Mouse (Mus musculus): Measurements from ENCODE around the gene Lasp1. TPM values are rescaled to one million over a fixed set of nuclear protein-coding genes. Genes with fewer than 3 reads are reported as not detected.

Gene Lasp1
- total and polyA plus RNA-seq, 2 experiments from 2014 or later = 152 to 153 TPM

DNA sequence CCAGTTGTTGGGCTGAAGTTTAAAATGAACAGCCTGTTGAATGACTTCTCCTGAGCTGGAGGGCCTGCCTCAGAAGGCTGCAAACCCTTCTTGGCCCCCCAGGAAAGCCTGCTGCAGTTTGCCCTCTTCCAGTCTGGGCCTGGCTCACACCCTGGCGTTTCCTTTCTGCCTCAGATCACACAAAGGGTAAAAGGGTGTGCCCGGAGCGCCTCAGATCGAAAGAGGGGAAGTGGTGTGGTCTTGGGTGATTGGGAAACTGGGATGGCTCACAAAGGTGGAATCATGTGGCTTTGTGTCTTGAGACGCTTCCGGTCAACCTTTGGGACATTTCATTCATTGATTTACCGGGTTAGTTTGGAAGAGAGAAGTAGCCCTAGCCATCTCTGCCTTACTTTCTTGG lies 27.6 kb downstream of the Lasp1 start:
- ATAC-seq (no peak), DNase-seq (no peak)
- no peaks in the 10 kb centered on the region for H3K4me1 ChIP-seq (ENCODE audit: insufficient read depth)
- H3K9me3 ChIP-seq (ENCODE audit: low read length) = no peaks in the 10 kb centered on the region
- H3K4me2 ChIP-seq (ENCODE audit: low read depth) = no peak overlapping the region
- H3K27me3 ChIP-seq (ENCODE audit: insufficient read depth, low read length) = no peaks in the 10 kb centered on the region
- WGBS = 74% methylated on average over 7 of the region's 7 CpGs
- H3K27ac ChIP-seq (ENCODE audit: low read depth, low read length) = no peak overlapping the region
- H3K9ac ChIP-seq = no peak overlapping the region
- H3K4me3 ChIP-seq (ENCODE audit: low read depth, low read length) = no peak overlapping the region
- H3K36me3 ChIP-seq (ENCODE audit: insufficient read depth) = peaks cover 67% of the 10 kb centered on the region
- no peak for TF ChIP-seq CTCF (IDR thresholded peaks at IDR 0.05; ENCODE audit: low read depth)

DNA sequence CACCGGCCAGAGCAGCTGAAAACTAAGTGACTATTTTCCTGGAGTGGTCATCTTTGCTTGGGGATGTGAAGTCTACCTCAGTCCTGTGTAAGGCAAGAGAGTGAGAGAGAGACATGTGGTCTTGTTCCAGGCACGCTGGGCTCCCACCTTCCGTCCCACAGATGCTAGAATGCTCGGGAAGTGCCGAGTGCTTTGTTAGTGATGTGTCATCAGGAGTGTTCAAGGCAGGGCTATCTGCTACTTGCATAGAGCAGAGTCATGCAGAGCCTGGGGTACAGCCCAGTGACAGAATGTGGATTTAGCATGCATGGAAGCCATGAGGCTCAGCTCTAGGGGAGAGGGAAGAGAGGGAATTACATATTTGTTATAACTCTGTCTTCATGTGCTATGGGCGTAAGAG lies 28.9 kb downstream of the Lasp1 start:
- TF ChIP-seq CTCF (IDR thresholded peaks at IDR 0.05; ENCODE audit: low read depth) = no peak
- Histone ChIP-seq H3K4me1 (ENCODE audit: insufficient read depth) (no peaks in the 10 kb centered on the region), H3K9me3 (ENCODE audit: low read length) (no peaks in the 10 kb centered on the region), H3K36me3 (ENCODE audit: insufficient read depth) (peaks cover 72% of the 10 kb centered on the region), H3K27ac (ENCODE audit: low read depth, low read length) (no peak overlapping the region), H3K4me3 (ENCODE audit: low read depth, low read length) (no peak overlapping the region), H3K9ac (no peak overlapping the region), H3K4me2 (ENCODE audit: low read depth) (no peak overlapping the region), H3K27me3 (ENCODE audit: insufficient read depth, low read length) (no peaks in the 10 kb centered on the region)
- 91% methylated on average over 6 of the region's 6 CpGs for WGBS
- DNase-seq (no peak), ATAC-seq (no peak)

DNA sequence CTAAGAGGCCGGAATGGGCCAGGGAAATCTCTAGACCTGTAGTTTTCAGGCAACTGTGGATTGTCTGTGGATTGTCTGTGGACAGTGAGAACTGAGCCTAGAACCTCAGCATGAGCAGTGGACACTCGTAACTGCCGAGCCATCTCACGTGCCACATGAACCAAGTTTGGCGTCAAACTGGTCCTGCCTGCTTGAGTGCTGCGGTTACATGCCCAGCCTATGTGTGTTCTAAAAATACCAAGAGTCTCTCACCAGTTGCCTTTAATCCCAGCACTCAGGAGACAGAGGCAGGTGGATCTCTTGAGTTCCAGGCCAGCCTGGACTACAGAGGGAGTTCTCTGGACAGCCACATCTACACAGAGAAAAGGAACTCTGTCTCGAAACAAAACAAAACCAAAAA lies 30.6 kb downstream of the Lasp1 start:
- 97% methylated on average over 7 of the region's 7 CpGs for WGBS
- no peaks in the 10 kb centered on the region for H3K4me1 ChIP-seq (ENCODE audit: insufficient read depth)
- DNase-seq (no peak), ATAC-seq (no peak)
- no peak for TF ChIP-seq CTCF (IDR thresholded peaks at IDR 0.05; ENCODE audit: low read depth)
- no peak overlapping the region for H3K9ac ChIP-seq
- H3K9me3 ChIP-seq (ENCODE audit: low read length) = no peaks in the 10 kb centered on the region
- H3K4me2 ChIP-seq (ENCODE audit: low read depth) = no peak overlapping the region
- no peak overlapping the region for H3K27ac ChIP-seq (ENCODE audit: low read depth, low read length)
- H3K36me3 ChIP-seq (ENCODE audit: insufficient read depth) = peaks cover 74% of the 10 kb centered on the region
- H3K27me3 ChIP-seq (ENCODE audit: insufficient read depth, low read length) = no peaks in the 10 kb centered on the region
- H3K4me3 ChIP-seq (ENCODE audit: low read depth, low read length) = no peak overlapping the region

DNA sequence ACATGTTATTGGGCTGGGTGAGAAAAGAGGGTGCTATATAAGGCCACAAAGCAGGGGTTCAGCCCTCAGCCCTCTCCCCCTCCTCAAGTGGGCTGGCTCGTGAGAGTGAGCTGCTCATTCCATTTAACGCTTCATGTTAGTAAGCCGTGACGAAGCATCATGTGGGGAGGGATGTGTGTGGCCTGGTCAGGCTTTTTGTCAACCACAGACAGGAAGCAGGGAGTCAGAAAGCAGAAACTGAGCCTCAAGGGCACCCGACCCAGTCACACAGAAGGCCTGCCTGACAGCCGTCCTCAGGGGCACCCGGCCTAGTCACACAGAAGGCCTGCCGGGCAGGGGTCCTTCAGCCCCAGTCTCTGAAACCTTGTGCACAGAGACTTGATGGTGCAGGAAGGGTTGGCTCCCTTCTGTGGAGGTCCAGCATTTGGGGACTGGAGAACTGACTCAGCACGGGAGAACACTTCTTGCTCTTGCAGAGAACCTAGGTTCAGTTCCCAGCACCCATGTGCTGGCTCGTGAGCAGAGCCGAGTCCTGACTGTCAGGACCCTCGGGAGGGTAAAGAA lies 31.2 kb downstream of the Lasp1 start:
- Histone ChIP-seq H3K4me1 (ENCODE audit: insufficient read depth) (no peaks in the 10 kb centered on the region), H3K9ac (no peak overlapping the region), H3K27ac (ENCODE audit: low read depth, low read length) (no peak overlapping the region), H3K4me2 (ENCODE audit: low read depth) (no peak overlapping the region), H3K9me3 (ENCODE audit: low read length) (no peaks in the 10 kb centered on the region), H3K4me3 (ENCODE audit: low read depth, low read length) (no peak overlapping the region), H3K36me3 (ENCODE audit: insufficient read depth) (peaks cover 75% of the 10 kb centered on the region), H3K27me3 (ENCODE audit: insufficient read depth, low read length) (no peaks in the 10 kb centered on the region)
- 87% methylated on average over 12 of the region's 12 CpGs for WGBS
- TF ChIP-seq CTCF (IDR thresholded peaks at IDR 0.05; ENCODE audit: low read depth) = no peak
- DNase-seq (no peak), ATAC-seq (no peak)

DNA sequence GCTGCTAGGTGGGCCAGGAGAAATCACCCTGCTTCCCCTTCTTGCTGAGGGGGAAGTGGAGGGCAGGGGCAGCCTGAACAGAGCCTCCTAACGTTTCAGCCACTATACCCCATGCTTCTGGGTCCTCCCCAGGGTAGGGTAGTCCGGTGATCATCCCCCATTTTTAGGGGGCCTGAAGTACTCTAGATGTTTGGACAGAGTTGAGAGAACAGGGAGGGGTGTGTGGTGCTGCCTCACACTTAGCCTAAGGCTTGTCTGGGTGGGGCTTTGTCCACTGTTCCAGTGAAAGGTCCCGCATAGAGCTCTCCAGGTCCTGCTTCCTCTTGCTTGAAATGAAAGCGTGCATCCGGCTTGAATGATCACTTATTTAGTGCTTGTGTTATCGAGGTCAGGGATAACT lies 31.7 kb downstream of the Lasp1 start:
- Histone ChIP-seq H3K36me3 (ENCODE audit: insufficient read depth) (peaks cover 74% of the 10 kb centered on the region), H3K27ac (ENCODE audit: low read depth, low read length) (no peak overlapping the region), H3K27me3 (ENCODE audit: insufficient read depth, low read length) (no peaks in the 10 kb centered on the region), H3K4me3 (ENCODE audit: low read depth, low read length) (no peak overlapping the region), H3K9me3 (ENCODE audit: low read length) (no peaks in the 10 kb centered on the region), H3K4me1 (ENCODE audit: insufficient read depth) (no peaks in the 10 kb centered on the region), H3K9ac (no peak overlapping the region), H3K4me2 (ENCODE audit: low read depth) (no peak overlapping the region)
- ATAC-seq (no peak), DNase-seq (no peak)
- no peak for TF ChIP-seq CTCF (IDR thresholded peaks at IDR 0.05; ENCODE audit: low read depth)
- 87% methylated on average over 6 of the region's 6 CpGs for WGBS

DNA sequence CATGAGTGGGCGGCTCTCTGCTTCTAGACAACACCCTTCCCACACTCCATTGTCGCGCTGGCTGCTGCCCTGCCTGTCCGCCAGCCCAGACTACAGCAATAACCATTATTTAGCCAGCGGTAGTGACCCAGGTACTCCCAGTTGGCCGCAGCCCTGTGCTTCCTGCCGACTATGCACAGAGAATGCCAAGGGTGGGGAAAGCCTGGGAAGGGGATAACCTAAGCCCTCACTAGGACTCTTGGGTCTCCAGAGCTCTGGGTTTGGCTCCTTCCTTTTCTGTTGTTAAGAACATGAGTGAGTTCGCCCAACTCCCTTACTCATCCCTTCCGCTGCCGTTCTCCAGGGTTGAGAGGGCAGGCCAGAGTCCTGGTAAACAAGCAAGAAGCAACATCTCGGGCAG lies 33.2 kb downstream of the Lasp1 start:
- Histone ChIP-seq H3K27ac (ENCODE audit: low read depth, low read length) (no peak overlapping the region), H3K27me3 (ENCODE audit: insufficient read depth, low read length) (no peaks in the 10 kb centered on the region), H3K4me3 (ENCODE audit: low read depth, low read length) (no peak overlapping the region), H3K9ac (no peak overlapping the region), H3K4me1 (ENCODE audit: insufficient read depth) (no peaks in the 10 kb centered on the region), H3K4me2 (ENCODE audit: low read depth) (no peak overlapping the region), H3K9me3 (ENCODE audit: low read length) (no peaks in the 10 kb centered on the region), H3K36me3 (ENCODE audit: insufficient read depth) (peaks cover 74% of the 10 kb centered on the region)
- WGBS = 84% methylated on average over 11 of the region's 11 CpGs
- no peak for ATAC-seq
- TF ChIP-seq CTCF (IDR thresholded peaks at IDR 0.05; ENCODE audit: low read depth) = no peak
- no peak for DNase-seq

DNA sequence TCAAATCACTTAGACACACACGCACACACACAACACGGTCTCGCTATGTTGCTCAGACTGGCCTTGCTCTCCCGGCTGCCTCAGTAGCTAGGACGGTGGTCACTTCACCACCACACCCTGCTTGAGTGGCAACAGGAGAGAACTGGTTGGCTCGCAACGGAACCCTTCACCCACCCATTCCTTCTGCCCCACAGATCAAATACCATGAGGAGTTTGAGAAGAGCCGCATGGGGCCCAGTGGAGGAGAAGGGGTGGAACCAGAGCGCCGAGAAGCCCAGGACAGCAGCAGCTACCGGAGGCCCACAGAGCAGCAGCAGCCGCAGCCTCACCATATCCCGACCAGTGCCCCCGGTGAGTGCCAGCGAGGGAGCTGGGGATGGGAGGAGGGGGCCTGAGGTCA lies 34.6 kb downstream of the Lasp1 start:
- DNase-seq = no peak
- Histone ChIP-seq H3K9ac (no peak overlapping the region), H3K4me3 (ENCODE audit: low read depth, low read length) (no peak overlapping the region), H3K4me1 (ENCODE audit: insufficient read depth) (no peaks in the 10 kb centered on the region), H3K27me3 (ENCODE audit: insufficient read depth, low read length) (no peaks in the 10 kb centered on the region), H3K36me3 (ENCODE audit: insufficient read depth) (peaks cover 75% of the 10 kb centered on the region), H3K27ac (ENCODE audit: low read depth, low read length) (no peak overlapping the region), H3K4me2 (ENCODE audit: low read depth) (no peak overlapping the region), H3K9me3 (ENCODE audit: low read length) (no peaks in the 10 kb centered on the region)
- WGBS = 81% methylated on average over 15 of the region's 15 CpGs
- ATAC-seq = no peak
- no peak for TF ChIP-seq CTCF (IDR thresholded peaks at IDR 0.05; ENCODE audit: low read depth)

All from forebrain, postnatal 0 days (tissue).